Mouse (Mus musculus): ENCODE results near the gene Nup133.

- TF ChIP-seq POLR2A (IDR thresholded peaks at IDR 0.05; ENCODE audit: low read depth, low read length) = no peak
- no peak for TF ChIP-seq CTCF (conservative IDR thresholded peaks at IDR 0.05; ENCODE audit: insufficient read depth, insufficient read length, low read depth, low read length)
These were observed 39.6 kb upstream of the Nup133 start for GRCm38 (mm10) chr8:123988605-123989038.
